Mouse (Mus musculus): ENCODE results near the gene Gm4952. TPM values are rescaled to one million over a fixed set of nuclear protein-coding genes. Genes with fewer than 3 reads are reported as not detected.

The Gm4952 gene
- total RNA-seq (2021) = under 1 TPM in 1 of 2 experiments, not detected in 1; 0.14 TPM

DNA sequence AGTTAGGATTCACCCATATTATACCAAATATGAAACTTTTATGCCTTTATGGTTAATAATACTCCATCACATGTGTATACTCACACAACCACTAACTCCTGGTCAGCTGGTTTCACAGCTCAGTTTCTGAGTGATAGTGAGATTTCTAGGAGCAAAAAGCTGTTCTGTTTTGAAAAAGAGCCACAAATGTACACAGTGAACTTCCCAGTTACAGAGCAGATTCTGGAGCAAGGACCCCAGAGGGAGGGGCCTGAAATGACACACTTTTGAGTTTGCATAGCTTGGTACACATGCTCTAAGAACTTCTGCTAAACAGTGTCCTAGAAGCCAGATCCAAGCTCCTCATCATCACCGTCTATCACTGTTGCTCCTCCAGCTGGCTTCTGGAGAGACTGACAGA is at the start of gene Gm4952:
Gene Gm4952 (plus strand): TSS at position 301 of the 400 bp plus-strand sequence.
- DNase-seq (ENCODE audit: low spot score in 2 of 2) = no peak
- intact Hi-C loops (cut with DNase I) = loop anchor here (5.0 to 10.0 kb wide), 2 partner anchors 198 to 465 kb away; partner anchors contain the start of genes Lpxn and Zfp91

DNA sequence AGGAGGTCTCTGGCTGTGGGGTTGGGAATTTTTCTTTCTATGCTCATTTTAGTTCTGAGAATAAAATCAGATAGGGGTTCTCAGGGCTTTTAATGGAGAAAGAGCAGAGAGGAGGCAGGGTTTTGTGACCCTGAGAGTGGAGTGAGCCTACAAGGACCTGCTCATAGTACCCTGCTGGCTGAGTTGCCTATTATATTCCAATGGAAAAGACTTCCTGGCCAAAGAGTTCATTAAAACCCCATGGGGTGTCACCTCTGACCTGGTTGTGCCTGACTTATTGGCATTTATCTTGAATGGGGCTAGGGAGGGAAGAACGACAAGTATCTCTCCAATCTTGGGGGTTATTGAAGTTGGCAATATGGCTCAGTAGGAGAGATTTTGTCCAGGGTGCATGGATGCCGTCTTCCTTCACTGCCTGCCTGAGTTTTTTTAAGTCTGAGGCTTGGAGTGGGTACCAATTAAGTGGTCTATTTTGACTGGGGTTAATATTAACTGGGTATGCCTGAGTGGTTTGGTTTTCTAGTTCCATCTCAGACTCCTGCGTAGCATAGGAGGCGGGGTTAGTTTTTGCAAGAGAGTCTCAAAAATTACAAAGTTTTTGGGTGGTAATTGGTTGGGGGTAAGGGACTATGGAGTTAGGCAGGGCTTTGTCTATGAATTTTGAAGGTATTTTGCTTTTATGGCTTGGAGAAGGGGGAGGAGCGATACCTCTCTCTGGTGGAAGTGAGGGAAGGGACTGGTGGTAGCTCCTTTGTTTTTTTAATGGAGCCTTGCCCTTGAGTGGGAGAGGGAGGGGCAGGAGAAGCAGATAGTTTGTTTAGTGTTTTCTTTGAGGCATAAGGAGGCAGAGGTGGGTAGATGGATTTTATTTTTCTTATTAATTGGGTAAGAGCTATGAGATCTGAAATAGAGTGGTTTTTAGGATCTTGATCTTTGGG is 49.5 kb upstream of the Gm4952 start:
- intact Hi-C loops (cut with DNase I) = no loop called here
- no peak for DNase-seq (ENCODE audit: low spot score in 2 of 2)

DNA sequence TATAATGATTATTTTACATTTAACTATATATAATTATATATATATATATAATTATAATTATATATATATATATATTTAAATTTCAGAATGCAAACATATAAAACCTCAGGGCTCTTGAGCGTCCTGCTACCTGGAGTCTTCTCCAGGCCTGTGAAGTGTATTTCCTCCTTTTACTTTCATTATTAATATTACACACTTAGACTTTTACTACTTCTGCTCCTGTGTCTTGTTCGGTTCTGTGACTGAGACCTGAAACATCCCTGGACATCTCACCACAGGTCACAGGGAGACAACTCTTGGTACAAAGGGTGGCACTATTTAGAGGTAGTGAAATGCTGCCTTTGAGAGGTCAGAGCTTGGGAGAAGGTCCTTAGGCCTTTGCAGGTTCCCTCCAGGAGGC is 43.5 kb upstream of the Gm4952 start:
- no peak for DNase-seq (ENCODE audit: low spot score in 2 of 2)
- intact Hi-C loops (cut with DNase I) = no loop called here

DNA sequence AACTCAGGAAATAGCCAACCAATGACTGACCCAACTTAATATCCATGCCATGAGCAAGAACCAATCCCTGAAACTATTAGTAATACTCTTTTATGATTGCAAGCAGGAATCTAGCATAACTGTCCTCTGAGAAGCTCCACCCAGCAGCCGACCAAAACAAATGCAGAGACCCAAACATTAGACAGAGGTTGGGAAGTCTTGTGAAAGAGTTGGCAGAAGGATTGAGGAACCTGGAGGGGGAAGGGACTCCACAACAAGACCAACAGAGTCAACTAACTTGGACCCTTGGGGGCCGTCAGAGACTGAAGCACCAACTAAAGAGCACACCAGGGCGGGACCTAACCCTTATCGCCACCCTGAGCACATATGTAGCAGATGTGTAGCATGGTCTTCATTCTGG is 41.6 kb upstream of the Gm4952 start:
- DNase-seq (ENCODE audit: low spot score in 2 of 2) = no peak
- intact Hi-C loops (cut with DNase I) = no loop called here

DNA sequence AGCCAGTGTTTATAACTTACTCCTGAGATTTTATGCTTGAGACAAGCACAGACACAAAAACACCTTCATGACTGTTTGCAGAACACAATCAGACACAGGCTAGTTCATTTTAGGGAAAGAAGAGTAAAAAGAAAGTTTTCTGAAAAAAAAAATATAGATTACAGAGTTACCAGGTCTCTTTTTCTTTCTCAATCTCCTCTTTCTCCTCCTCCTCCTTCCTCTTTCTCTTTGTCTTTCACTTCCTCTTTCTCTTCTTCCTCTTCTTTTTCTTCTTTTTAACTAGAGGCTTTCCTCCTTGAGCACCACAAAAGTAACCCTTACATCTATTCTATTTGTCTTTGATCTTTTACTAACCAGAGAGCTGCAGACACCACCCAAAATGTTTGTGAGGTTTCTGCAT is 35.6 kb upstream of the Gm4952 start:
- no peak for DNase-seq (ENCODE audit: low spot score in 2 of 2)
- intact Hi-C loops (cut with DNase I) = no loop called here

DNA sequence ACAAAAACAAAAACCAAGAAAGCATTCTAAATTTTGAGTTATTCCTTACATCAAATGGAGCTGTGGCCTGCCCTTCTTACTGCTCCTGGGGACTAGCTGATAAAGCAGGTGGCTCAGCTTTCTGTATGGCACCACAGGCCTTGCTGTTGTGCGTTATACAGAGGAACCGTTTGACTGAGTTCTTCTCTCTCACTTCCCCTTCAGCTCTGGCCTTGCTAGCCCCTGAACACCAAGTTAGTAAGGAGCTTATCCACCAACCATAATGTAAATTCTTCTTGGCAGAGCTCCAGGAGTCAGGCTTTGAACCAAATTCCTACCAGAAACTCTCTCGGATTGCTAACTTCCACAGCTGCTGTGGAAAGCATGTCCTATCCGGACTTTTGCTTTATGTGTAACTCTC is 32.8 kb upstream of the Gm4952 start:
- intact Hi-C loops (cut with DNase I) = no loop called here

DNA sequence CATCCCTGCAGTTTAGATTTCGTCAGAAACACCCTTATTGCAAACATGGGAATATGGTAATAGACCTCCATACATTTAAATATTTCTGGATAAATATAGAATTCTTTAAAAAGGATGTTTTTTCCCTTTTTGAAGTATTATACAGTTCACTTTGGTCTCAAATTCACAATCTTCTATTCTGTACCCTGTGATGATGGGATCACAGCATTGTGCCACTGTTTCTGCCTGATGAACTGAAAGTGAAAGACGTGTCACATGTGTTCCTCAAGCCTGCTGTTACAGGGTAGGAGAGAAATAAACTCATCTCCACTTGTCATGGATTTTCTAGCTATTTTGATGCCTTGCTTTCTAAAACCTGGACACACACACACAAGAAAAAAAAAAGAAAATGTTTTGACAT is 28.9 kb upstream of the Gm4952 start:
- no peak for DNase-seq (ENCODE audit: low spot score in 2 of 2)
- intact Hi-C loops (cut with DNase I) = loop anchor here (5.0 kb wide), 1 partner anchor 104 kb away; no protein-coding TSS in a partner anchor

More for the DNA sequence above, 32.8 kb upstream of the Gm4952 start:
- no peak for DNase-seq (ENCODE audit: low spot score in 2 of 2)

DNA sequence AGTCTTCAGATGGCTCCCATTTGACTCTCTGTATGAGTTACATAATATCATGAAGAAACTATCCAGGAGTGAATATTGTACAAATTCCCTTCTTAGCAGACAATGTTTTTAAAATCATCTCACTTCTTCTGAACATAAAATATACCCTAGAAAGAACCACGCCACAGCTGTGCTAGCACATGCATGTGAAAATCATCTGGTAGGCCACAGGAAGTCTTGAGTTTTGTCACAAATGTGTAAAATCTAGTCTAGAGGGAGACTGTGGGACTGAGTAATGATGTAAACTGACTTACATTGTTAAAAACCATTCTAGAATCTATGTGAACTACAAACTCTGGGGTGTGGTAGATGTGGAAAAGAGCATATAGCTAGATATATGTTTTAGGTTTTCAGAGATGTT is 28.1 kb upstream of the Gm4952 start:
- DNase-seq (ENCODE audit: low spot score in 2 of 2) = no peak
- intact Hi-C loops (cut with DNase I) = loop anchor here (5.0 kb wide), 1 partner anchor 104 kb away; no protein-coding TSS in a partner anchor

DNA sequence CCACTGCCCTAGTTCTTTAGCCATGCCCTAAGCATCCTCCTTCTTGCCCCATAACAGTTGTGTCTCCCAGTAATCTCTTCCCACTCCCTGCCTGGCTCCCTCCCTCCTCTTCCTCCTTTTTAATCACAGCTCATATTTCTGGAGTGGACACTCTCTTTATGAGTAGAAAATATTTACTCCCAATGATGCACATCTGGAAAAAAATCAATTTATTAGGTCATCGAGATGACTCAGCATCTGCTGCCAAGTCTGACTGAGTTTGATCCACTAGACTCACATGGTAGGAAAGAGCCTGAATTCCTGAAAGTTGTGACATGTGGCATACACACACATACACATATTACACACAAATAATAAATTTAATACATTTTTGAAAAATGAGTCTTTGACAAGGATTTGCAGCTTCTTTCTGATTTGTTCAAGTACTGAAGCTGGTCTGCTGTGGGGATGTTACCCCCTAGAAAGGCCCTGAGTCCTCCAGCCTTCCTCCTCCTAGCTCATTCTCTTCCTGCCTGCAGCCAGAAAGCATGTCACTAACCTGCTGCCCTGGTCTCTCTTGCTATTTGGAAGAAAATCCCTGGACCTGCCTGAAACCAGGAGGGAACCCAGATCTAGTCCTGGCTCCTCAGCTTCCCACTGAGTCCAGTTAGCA is 27.0 kb upstream of the Gm4952 start:
- DNase-seq (ENCODE audit: low spot score in 2 of 2) = no peak
- intact Hi-C loops (cut with DNase I) = loop anchor here (5.0 kb wide), 1 partner anchor 105 kb away; no protein-coding TSS in a partner anchor

DNA sequence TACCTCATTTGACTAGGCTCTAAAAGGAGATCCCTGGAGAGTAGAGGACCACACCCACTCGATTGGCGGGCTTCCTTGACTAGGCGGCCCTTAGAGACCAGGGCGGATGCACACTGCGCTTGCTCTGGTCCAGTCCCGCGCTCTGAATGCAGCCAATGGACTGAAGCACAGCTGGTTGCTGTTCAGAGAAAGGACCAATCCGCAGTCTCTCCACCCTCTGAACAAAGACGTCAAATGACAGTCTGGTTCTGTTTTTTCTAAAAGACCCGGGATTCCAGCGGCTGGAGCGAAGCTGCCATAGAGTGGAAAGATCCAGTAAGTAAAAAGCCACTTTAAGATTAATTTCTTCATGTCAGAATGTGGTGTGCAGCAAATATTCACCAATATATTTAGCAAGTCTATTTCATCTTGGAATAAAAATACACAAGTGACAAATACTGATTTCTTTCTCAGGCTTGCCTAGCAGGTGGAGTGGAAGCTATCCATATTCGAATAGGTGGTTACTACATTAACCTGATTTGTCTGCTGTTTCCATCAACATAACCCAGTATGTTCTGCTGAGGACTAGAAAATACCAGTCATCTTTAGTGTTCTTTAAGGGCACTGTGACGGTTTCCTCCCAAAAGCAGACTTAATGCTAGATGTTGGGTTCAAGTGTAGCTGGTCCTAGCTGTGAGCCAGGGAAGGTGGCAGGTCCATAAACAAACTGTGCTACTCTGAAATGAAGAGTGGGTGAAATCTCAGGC is 26.3 kb upstream of the Gm4952 start:
- intact Hi-C loops (cut with DNase I) = loop anchor here (5.0 kb wide), 1 partner anchor 106 kb away; no protein-coding TSS in a partner anchor
- DNase-seq (ENCODE audit: low spot score in 2 of 2) = peak; percentile 63 to 89

DNA sequence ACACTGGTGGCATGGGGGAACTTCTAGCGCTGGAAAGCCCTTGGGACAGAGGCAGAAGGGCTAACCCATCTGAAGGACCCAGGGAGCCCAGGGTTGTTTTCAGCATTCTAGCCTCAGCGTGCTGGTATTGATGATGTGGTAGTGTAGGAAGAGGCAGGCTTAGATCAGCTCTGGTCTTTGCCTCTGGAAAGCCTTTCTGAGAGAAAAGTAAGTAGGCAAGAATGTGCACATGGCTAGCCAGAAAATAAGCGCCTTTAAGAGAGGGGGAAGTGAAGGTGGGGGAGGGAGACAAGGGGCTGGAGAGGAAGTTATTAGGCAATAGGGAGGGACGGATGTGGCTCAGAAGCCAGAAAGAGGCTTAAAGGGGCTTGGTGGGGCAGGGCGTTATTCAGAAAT is 25.8 kb upstream of the Gm4952 start:
- intact Hi-C loops (cut with DNase I) = loop anchor here (5.0 kb wide), 1 partner anchor 107 kb away; no protein-coding TSS in a partner anchor
- no peak for DNase-seq (ENCODE audit: low spot score in 2 of 2)

DNA sequence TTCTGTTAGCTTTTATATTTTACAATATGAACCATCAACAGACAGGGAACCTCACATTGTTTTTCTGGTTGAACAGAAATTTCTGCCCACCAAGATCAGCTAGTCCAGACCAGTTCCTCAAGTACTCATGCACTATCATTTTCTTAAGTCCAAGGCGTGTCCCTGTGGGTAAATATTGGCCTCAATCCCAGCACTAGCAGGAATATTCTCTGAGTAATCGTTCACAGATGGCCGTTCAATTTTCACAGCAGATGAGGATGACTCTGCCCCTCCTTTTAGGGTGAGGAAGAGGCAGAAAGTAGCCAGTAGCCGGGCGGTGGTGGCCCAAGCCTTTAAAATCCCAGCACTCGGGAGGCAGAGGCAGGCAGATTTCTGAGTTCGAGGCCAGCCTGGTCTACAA is 24.7 kb upstream of the Gm4952 start:
- intact Hi-C loops (cut with DNase I) = no loop called here
- DNase-seq (ENCODE audit: low spot score in 2 of 2) = no peak

DNA sequence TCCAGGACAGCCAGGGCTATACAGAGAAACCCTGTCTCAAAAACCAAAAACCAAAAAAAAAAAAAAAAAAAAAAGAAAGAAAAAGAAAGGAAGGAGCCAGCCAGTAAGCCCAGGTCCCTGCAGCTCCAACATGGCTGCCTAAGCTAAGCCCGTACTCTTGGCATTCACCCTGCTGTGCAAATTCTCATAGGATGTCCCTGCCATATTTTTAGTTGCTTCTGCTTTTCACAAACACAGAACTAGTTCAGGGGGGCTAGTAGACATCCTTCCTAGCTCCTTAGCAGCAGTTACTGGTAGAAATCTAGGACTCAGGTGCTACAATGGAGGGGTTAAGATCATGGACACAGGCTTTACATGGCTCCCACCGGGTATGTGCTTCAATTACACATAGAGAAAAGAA is 24.3 kb upstream of the Gm4952 start:
- intact Hi-C loops (cut with DNase I) = no loop called here

DNA sequence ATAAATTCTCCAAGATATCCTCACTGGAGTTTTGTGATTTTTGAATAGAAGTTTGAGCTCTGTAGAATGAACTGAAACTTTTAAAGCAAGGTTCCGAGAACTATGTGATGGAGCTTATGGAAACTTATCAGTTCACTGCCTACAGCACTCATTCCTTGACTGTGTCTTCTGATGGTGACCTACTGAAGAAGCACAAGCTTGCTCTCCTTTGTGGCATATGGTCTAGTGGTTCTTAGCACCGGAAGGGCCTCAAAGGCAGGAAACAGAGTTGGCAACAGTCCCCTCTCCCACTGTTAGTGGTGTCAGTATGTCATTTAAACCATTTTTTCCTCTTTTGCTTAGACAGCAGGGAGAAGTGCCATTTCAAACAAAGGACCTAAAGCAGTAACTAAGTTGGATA is 23.1 kb upstream of the Gm4952 start:
- intact Hi-C loops (cut with DNase I) = no loop called here
- DNase-seq (ENCODE audit: low spot score in 2 of 2) = no peak

More for the DNA sequence above, 24.3 kb upstream of the Gm4952 start:
- DNase-seq (ENCODE audit: low spot score in 2 of 2) = no peak

DNA sequence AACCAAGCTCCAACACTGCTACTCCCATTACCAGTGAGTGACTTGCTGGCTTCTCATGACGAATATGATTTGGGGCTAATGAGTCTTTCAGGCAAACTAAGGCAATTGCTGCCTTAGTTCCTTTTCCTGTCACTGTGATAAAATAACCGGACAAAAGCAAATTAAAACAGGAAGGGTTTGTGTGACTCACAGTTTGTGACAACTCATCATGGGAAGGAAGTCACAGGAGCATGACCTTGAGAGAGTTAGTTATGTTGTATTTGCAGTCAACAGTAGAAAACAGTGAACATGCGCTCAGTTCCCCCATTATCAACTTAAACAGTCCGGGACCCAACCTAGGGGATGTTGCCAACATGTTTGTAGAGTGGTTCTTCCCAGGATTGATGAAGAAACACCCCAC is 14.5 kb upstream of the Gm4952 start:
- intact Hi-C loops (cut with DNase I) = no loop called here
- no peak for DNase-seq (ENCODE audit: low spot score in 2 of 2)

DNA sequence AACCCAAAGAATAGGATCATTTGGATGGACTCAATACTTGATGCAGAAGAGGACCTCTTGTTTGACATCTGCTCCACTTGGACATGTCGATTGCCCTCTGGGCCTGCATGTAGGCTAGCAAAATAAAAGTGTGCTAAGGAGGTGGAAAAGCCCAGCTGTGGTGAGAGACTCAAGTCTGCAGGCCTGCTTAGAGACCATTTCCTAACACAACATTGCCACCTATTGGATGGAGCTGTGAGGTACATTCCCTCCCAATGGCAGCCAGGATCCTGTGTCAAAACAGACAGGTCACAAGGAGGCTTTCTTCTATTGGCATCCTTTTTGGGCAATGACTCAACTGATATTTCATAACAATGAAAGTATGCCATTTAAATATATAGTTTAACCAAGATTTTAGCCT is 7.9 kb upstream of the Gm4952 start:
- intact Hi-C loops (cut with DNase I) = loop anchor here (1.0 to 10.0 kb wide), 4 partner anchors 74 to 581 kb away; no protein-coding TSS in a partner anchor
- DNase-seq (ENCODE audit: low spot score in 2 of 2) = peak; percentile 78 to 82

DNA sequence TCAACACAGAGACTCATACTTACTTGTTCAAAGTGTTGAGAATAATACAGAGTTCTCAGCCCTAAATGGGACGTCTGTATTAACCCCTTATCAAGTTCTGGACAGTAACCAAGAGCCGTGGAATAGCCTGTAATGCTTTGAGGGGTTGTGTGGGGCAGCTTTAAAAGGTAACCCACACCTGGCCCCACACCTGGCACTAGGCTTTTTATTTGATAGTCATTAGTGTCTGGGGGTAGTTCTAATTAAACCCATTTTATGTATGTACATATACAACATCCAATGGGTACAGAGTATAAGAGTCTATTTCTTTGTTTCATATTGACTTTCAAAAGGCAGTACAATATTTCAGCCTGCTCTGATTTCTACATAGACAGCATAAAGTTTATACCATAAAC is 4.6 kb upstream of the Gm4952 start:
- intact Hi-C loops (cut with DNase I) = loop anchor here (5.0 to 10.0 kb wide), 2 partner anchors 202 to 460 kb away; partner anchors contain the start of genes Lpxn and Zfp91

DNA sequence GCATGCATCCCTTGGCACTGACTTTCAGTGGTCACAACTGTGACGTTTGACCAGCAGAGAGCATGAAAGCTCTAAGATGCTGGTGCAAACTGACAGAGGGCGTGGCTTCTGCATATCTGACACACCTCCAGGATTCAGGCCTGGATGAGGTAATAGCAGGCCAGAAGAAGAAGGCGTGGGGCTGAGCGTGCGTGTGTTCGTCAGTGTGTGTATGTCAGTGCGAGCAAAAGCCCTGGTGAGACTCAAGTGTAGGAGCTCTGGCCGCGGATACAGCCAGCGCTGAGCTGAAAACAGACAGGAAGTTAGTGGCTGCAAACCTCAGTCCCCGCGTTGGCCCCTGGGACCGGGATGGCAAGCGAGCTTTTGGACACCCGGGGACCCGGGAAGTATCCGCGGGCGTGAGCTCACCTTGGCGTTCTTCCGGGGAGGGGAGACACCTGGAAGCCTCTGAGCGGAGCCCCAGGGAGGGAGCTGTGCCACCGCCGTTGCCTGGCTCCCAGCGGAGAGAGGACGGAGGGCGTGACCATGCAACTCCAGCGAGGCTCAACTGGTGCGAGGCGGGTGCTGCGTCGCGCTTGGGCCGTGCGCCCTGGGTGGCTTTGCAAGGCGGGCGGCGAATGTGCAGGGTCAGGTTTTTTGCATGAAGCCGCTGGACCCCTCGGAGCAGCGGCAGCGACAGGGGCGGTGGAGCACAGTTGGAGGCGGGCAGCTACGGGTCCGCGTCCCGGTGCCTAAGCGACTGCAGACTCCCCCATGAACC is 4.1 kb upstream of the Gm4952 start:
- peak; percentile 62 to 74 for DNase-seq (ENCODE audit: low spot score in 2 of 2)
- intact Hi-C loops (cut with DNase I) = loop anchor here (5.0 to 10.0 kb wide), 2 partner anchors 202 to 461 kb away; partner anchors contain the start of genes Lpxn and Zfp91

More for the DNA sequence above, 4.6 kb upstream of the Gm4952 start:
- no peak for DNase-seq (ENCODE audit: low spot score in 2 of 2)

All from left cerebral cortex, postnatal 25 days (tissue).